Mouse (Mus musculus): Measurements from ENCODE around the gene Mmp19. TPM values are rescaled to one million over a fixed set of nuclear protein-coding genes. Genes with fewer than 3 reads are reported as not detected.
A peak's percentile ranks its signal among the peaks of the same experiment; 100 is the strongest.

The Mmp19 gene
- polyA plus RNA-seq, 1 experiment: 3.4 TPM

GRCm38 (mm10) chr10:128747646-128748251 lies 43.0 kb upstream of the Mmp19 start, which contains the start of gene Pym1:
Gene Pym1, plus strand, starts transcription at chr10:128747889.
- Histone ChIP-seq H3K36me3 (replicated peaks; ENCODE audit: low read length) (peaks cover 19% of the 10 kb centered on the region), H3K4me1 (peaks cover 74% of the 10 kb centered on the region), H3K27me3 (replicated peaks) (no peaks in the 10 kb centered on the region), H3K4me3 (replicated peaks) (peak within 1 kb of the TSS; percentile 97), H3K9me3 (no peaks in the 10 kb centered on the region)
- TF ChIP-seq FLI1 (IDR thresholded peaks at IDR 0.05; ENCODE audit: low read length): no peak
- TF ChIP-seq GATA1 (IDR thresholded peaks at IDR 0.05; ENCODE audit: borderline replicate concordance, low read length): no peak

DNA sequence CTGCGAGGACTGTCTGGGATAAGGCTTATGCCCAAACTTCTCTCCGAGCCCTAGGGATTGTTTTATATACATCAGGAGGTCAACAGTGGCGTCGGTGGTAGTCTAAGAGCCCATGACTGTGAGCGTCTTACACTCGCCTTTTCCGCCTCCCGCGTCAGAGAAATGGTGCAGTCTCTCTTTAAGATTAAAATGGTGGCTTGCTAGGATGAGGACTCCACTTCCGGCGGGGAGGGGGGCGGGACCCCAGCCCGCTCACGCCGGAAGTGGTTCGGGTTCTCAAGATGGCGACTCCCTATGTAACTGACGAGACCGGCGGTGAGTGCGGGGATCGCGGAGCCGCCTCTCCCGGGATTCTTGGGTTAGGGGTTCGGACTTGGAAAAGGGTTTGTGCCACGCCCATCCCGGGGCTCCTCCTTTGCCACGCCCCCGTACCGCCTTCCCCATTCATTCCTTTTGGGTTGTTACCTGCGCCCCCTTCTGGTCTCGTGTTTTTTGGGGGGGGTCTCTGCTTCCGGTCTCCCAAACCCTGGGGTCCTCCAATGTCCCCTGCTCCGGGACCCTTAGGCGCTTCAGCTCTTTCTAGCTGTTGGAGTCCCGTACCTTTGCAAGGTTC lies 42.4 kb upstream of the Mmp19 start:
- H3K4me1 ChIP-seq: peaks cover 69% of the 10 kb centered on the region
- TF ChIP-seq GATA1 (IDR thresholded peaks at IDR 0.05; ENCODE audit: borderline replicate concordance, low read length): no peak
- peak; percentile 84; the same call in 1 of the 2 replicates for TF ChIP-seq FLI1 (IDR thresholded peaks at IDR 0.05; ENCODE audit: low read length)
- H3K4me3 ChIP-seq (replicated peaks): peak overlapping the region; percentile 97
- H3K36me3 ChIP-seq (replicated peaks; ENCODE audit: low read length): peaks cover 25% of the 10 kb centered on the region
- H3K27me3 ChIP-seq (replicated peaks): no peaks in the 10 kb centered on the region
- no peaks in the 10 kb centered on the region for H3K9me3 ChIP-seq

GRCm38 (mm10) chr10:128772895-128773294 lies 17.8 kb upstream of the Mmp19 start:
- no peak overlapping the region for H3K4me3 ChIP-seq (replicated peaks)
- TF ChIP-seq FLI1 (IDR thresholded peaks at IDR 0.05; ENCODE audit: low read length): no peak
- no peak for TF ChIP-seq GATA1 (IDR thresholded peaks at IDR 0.05; ENCODE audit: borderline replicate concordance, low read length)
- H3K36me3 ChIP-seq (replicated peaks; ENCODE audit: low read length): peaks cover 14% of the 10 kb centered on the region
- peaks cover 4% of the 10 kb centered on the region; the same call in 1 of the 2 replicates for H3K9me3 ChIP-seq
- H3K27me3 ChIP-seq (replicated peaks): no peaks in the 10 kb centered on the region
- peaks cover 14% of the 10 kb centered on the region for H3K4me1 ChIP-seq

GRCm38 (mm10) chr10:128773685-128774084 lies 17.0 kb upstream of the Mmp19 start:
- peaks cover 4% of the 10 kb centered on the region; the same call in 1 of the 2 replicates for H3K9me3 ChIP-seq
- H3K4me3 ChIP-seq (replicated peaks): no peak overlapping the region
- peaks cover 9% of the 10 kb centered on the region for H3K36me3 ChIP-seq (replicated peaks; ENCODE audit: low read length)
- TF ChIP-seq GATA1 (IDR thresholded peaks at IDR 0.05; ENCODE audit: borderline replicate concordance, low read length) (no peak), FLI1 (IDR thresholded peaks at IDR 0.05; ENCODE audit: low read length) (no peak)
- peaks cover 20% of the 10 kb centered on the region for H3K4me1 ChIP-seq
- no peaks in the 10 kb centered on the region for H3K27me3 ChIP-seq (replicated peaks)

- H3K27me3 ChIP-seq (replicated peaks): no peaks in the 10 kb centered on the region
- H3K9me3 ChIP-seq: peaks cover 18% of the 10 kb centered on the region
- peaks cover 47% of the 10 kb centered on the region for H3K4me1 ChIP-seq
- no peaks in the 10 kb centered on the region for H3K36me3 ChIP-seq (replicated peaks; ENCODE audit: low read length)
- TF ChIP-seq GATA1 (IDR thresholded peaks at IDR 0.05; ENCODE audit: borderline replicate concordance, low read length) (no peak), FLI1 (IDR thresholded peaks at IDR 0.05; ENCODE audit: low read length) (no peak)
- H3K4me3 ChIP-seq (replicated peaks): no peak overlapping the region
Measured at GRCm38 (mm10) chr10:128778441-128778840, 12.3 kb upstream of the Mmp19 start.

GRCm38 (mm10) chr10:128779011-128779795 lies 11.5 kb upstream of the Mmp19 start:
- Histone ChIP-seq H3K4me3 (replicated peaks) (peak overlapping the region; percentile 83), H3K9me3 (peaks cover 26% of the 10 kb centered on the region), H3K4me1 (peaks cover 42% of the 10 kb centered on the region), H3K27me3 (replicated peaks) (no peaks in the 10 kb centered on the region), H3K36me3 (replicated peaks; ENCODE audit: low read length) (no peaks in the 10 kb centered on the region)
- TF ChIP-seq FLI1 (IDR thresholded peaks at IDR 0.05; ENCODE audit: low read length) (no peak), GATA1 (IDR thresholded peaks at IDR 0.05; ENCODE audit: borderline replicate concordance, low read length) (no peak)

DNA sequence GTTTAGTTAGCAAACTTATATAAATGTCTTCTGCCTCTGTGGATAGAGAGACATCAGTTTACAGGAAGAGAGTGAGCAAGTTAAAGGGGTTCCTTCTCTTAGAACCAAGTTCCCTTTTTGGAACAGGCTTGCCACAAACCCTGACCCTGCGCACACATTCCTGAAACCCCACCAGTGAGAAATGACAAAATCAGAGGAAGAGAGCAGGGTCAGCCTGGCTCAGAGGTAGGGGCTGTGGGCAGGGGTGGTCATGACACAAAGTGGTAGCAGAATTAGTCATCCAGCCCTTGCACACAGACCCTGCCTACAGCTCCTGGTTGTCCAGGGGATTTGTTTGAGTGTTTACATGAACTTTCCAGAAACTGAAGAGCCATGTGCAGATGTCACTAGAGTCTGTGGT lies 10.5 kb upstream of the Mmp19 start:
- Histone ChIP-seq H3K36me3 (replicated peaks; ENCODE audit: low read length) (no peaks in the 10 kb centered on the region), H3K4me3 (replicated peaks) (peak overlapping the region; percentile 68), H3K4me1 (peaks cover 42% of the 10 kb centered on the region), H3K27me3 (replicated peaks) (no peaks in the 10 kb centered on the region), H3K9me3 (peaks cover 32% of the 10 kb centered on the region)
- TF ChIP-seq FLI1 (IDR thresholded peaks at IDR 0.05; ENCODE audit: low read length): no peak
- TF ChIP-seq GATA1 (IDR thresholded peaks at IDR 0.05; ENCODE audit: borderline replicate concordance, low read length): no peak

DNA sequence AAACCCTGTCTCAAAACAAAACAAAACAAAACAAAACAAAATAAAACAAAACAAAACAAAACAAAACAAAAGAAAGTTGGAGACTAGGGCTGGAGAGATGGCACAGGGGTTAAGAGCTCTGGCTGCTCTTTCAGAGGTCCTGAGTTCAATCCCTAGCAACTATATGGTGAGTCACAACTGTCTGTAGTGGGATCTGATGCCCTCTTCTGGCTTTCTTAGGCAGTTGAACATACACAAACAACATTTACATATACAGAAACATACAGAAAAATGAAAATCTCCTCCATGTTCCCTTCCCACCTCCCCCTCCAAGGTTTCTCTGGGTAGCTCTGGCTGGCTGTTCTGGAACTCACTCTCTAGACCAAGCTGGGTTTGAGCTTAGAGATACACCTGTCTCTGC lies 1.3 kb downstream of the Mmp19 start:
- TF ChIP-seq FLI1 (IDR thresholded peaks at IDR 0.05; ENCODE audit: low read length) (no peak), GATA1 (IDR thresholded peaks at IDR 0.05; ENCODE audit: borderline replicate concordance, low read length) (no peak)
- H3K4me1 ChIP-seq: peaks cover 57% of the 10 kb centered on the region

GRCm38 (mm10) chr10:128793258-128793657 lies 2.5 kb downstream of the Mmp19 start:
- no peak overlapping the region for H3K4me3 ChIP-seq (replicated peaks)
- no peaks in the 10 kb centered on the region for H3K9me3 ChIP-seq
- peaks cover 2% of the 10 kb centered on the region for H3K27me3 ChIP-seq (replicated peaks)
- H3K4me1 ChIP-seq: peaks cover 57% of the 10 kb centered on the region
- peaks cover 41% of the 10 kb centered on the region for H3K36me3 ChIP-seq (replicated peaks; ENCODE audit: low read length)
- no peak for TF ChIP-seq FLI1 (IDR thresholded peaks at IDR 0.05; ENCODE audit: low read length)
- no peak for TF ChIP-seq GATA1 (IDR thresholded peaks at IDR 0.05; ENCODE audit: borderline replicate concordance, low read length)

More for the DNA sequence above, 1.3 kb downstream of the Mmp19 start:
- peak overlapping the region; percentile 12 for H3K4me3 ChIP-seq (replicated peaks)
- H3K36me3 ChIP-seq (replicated peaks; ENCODE audit: low read length): peaks cover 31% of the 10 kb centered on the region
- H3K9me3 ChIP-seq: no peaks in the 10 kb centered on the region
- H3K27me3 ChIP-seq (replicated peaks): peaks cover 2% of the 10 kb centered on the region
